Mouse (Mus musculus) liver, postnatal 0 days (tissue): Measurements from ENCODE around the gene Evi5l. TPM values are rescaled to one million over a fixed set of nuclear protein-coding genes. Genes with fewer than 3 reads are reported as not detected.

Source experiments
- ATAC-seq: fragments of 200-750 bp; cut with Nextera tagmentation; 2 replicates; pipeline ENCODE4 v1.8.0; 2017; ENCODE audit warnings: mild to moderate bottlenecking, moderate library complexity
- DNase-seq: peaks from one replicate; pipeline ENCODE4 v3.0.0-alpha.2; 2016
- H3K27ac ChIP-seq: fragments of 300-500 bp; sonication (generic); 2 replicates; pipeline ENCODE4 v1.5.1; 2014; ENCODE audit warnings: antibody characterized with exemption, moderate library complexity, mild to moderate bottlenecking, low read depth
- H3K27me3 ChIP-seq: fragments of 300-500 bp; sonication (generic); 2 replicates; pipeline ENCODE4 v1.6.1; 2014; ENCODE audit warnings: low read length, control low read depth, mixed read lengths; ENCODE audit not compliant: insufficient read depth
- H3K36me3 ChIP-seq: fragments of 300-500 bp; sonication (generic); replicated peaks from 2 replicates; pipeline ENCODE4 v1.6.1; 2014; ENCODE audit warnings: mild to moderate bottlenecking, control low read depth, low read length, moderate library complexity, mixed read lengths; ENCODE audit not compliant: insufficient read depth
- H3K4me1 ChIP-seq: fragments of 300-500 bp; sonication (generic); 2 replicates; pipeline ENCODE4 v1.6.1; 2014; ENCODE audit warnings: antibody characterized with exemption, mild to moderate bottlenecking, control low read depth; ENCODE audit not compliant: insufficient read depth
- H3K4me2 ChIP-seq: fragments of 300-500 bp; sonication (generic); 2 replicates; pipeline ENCODE4 v1.6.1; 2014; ENCODE audit warnings: low read depth, mild to moderate bottlenecking, low read length, moderate library complexity, mixed read lengths
- H3K4me3 ChIP-seq: fragments of 300-500 bp; sonication (generic); 2 replicates; pipeline ENCODE4 v1.5.1; 2014; ENCODE audit warnings: low read depth, low read length
- H3K9ac ChIP-seq: fragments of 300-500 bp; sonication (generic); replicated peaks from 2 replicates; pipeline ENCODE4 v1.6.1; 2014; ENCODE audit warnings: mild to moderate bottlenecking, moderate library complexity
- H3K9me3 ChIP-seq: fragments of 300-500 bp; sonication (generic); 2 replicates; pipeline ENCODE4 v1.6.1; 2016; ENCODE audit warnings: mild to moderate bottlenecking, control low read depth, low read length, mixed read lengths
- CTCF ChIP-seq: sonication (generic); IDR thresholded peaks from 2 replicates; pipeline ENCODE4 v1.5.1; 2016; ENCODE audit warnings: antibody characterized with exemption, low read depth
- EP300 ChIP-seq: IDR thresholded peaks from 2 replicates; pipeline ENCODE4 v1.6.1; 2016; ENCODE audit warnings: antibody characterized with exemption, low read depth, mild to moderate bottlenecking
- WGBS: fragments of 180-500 bp; shearing (Covaris S2); extraction: QIAGEN DNeasy Blood & Tissue Kit; methylation state at CpG from one replicate; pipeline ENCODE4 v1.1.7; 2014; ENCODE audit not compliant: insufficient replicate concordance; 5-methylcytosine and 5-hydroxymethylcytosine counted together
- polyA plus RNA-seq: library from polyadenylated mRNA; unstranded; fragments of >200 nt; fragmentation: Nextera tagmentation; extraction: Ambion mirVana; gene quantifications from 2 replicates; pipeline ENCODE4 v1.2.1, GENCODE M21; 2015

Gene Evi5l
- polyA plus RNA-seq, 1 experiment from 2014 or later: 3.8 TPM

DNA sequence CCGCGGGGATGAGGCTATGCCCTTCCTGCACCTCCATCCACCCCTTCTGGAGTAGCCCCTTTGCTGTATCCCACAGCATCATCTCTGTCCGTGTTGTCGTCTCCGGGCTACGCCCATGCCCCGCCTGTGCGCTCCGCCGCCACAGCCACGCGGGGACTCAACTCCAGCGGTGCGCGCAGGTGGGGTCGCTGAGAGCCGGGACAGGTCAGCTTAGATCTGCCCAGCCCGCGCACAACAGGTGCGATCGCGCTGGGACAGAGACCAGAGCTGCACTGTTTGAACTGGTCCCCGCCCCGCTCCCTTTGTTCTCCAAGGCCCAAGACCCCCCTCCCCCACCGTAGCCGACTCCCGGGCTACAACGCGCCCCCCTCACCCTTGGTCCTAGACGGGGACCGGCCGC is 92.3 kb downstream of the Evi5l start:
- Histone ChIP-seq H3K27me3 (no peaks in the 10 kb centered on the region), H3K9me3 (no peaks in the 10 kb centered on the region), H3K9ac (peak overlapping the region; percentile 62), H3K36me3 (peaks cover 36% of the 10 kb centered on the region), H3K4me1 (peaks cover 22% of the 10 kb centered on the region), H3K27ac (no peak overlapping the region), H3K4me2 (peak overlapping the region; percentile 100), H3K4me3 (peak overlapping the region; percentile 61)
- WGBS: 1% methylated on average over 24 of the region's 32 CpGs
- ATAC-seq (peak; percentile 66), DNase-seq (no peak)
- TF ChIP-seq EP300 (no peak), CTCF (no peak)

DNA sequence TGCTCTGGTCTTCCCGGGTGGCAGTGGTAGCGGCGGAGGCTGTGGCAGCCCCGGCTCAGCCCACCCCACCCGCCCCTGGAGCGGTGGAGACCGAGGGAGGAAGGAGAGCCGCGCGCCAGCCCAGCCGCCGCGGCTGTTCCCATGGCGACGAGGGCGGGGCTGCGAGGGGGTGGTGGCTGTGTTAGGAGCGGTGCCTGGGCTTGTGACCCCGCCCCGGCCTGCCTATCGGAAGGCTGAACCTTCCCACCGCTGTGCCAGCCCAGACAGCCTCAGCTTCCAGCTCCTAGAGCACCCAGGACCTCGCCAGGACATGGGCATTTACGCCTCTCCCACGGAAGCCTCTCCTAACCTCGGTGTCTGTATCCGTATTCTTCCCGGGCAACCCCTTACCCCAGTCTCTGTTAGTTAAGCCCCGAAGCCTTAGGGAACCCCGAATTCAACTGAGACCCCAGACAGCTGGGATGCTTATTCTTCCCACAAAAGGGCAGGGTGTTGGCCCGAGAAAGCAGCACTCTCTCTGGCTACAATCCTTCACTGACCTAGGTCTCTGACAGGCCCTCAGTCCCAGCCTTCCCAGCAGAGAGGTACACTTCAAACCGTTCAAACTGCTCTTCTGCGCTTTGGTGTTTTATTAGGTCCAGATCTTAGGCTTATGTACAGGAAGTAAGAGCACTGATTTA is 92.9 kb downstream of the Evi5l start, which contains the start of gene Ctxn1:
Gene Ctxn1, minus strand, starts transcription at position 150 of the 680 bp plus-strand sequence.
- ATAC-seq: peak; percentile 93
- H3K27me3 ChIP-seq: no peaks in the 10 kb centered on the region
- TF ChIP-seq EP300 (no peak), CTCF (no peak)
- no peaks in the 10 kb centered on the region for H3K9me3 ChIP-seq
- peaks cover 39% of the 10 kb centered on the region for H3K36me3 ChIP-seq
- peak within 1 kb of the TSS; percentile 61 for H3K4me3 ChIP-seq
- peak; percentile 97 for DNase-seq
- peak within 1 kb of the TSS; percentile 62 for H3K9ac ChIP-seq
- WGBS: 10% methylated on average over 29 of the region's 33 CpGs
- peaks cover 16% of the 10 kb centered on the region for H3K4me1 ChIP-seq
- peak within 1 kb of the TSS; percentile 100 for H3K4me2 ChIP-seq
- peak within 1 kb of the TSS; percentile 48; the same call in 1 of the 2 replicates for H3K27ac ChIP-seq

DNA sequence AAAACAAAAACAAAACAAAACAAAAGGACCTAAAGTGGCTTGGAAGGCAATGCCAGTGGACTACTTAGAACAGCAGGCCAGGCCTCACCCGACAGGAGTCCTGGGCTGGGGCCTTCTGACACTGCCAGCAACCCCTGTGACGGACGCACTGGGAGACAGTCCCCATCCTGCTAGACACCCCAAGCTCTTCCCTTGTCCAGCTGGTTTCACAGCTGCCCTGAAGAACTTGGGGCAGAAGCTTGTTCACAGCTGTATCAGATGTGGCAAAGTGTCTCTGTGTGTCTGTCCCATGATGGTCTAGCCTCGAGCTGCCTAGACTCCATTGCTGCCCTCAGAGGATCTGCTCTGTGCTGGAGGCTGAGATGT is 93.4 kb downstream of the Evi5l start:
- no peak overlapping the region for H3K27ac ChIP-seq
- H3K4me3 ChIP-seq: no peak overlapping the region
- DNase-seq (no peak), ATAC-seq (no peak)
- H3K9ac ChIP-seq: no peak overlapping the region
- H3K4me1 ChIP-seq: peaks cover 16% of the 10 kb centered on the region
- H3K4me2 ChIP-seq: no peak overlapping the region
- WGBS: 85% methylated on average over 4 of the region's 4 CpGs
- H3K9me3 ChIP-seq: no peaks in the 10 kb centered on the region
- no peaks in the 10 kb centered on the region for H3K27me3 ChIP-seq
- peaks cover 41% of the 10 kb centered on the region for H3K36me3 ChIP-seq
- no peak for TF ChIP-seq CTCF
- no peak for TF ChIP-seq EP300

Other genes starting within 250 kb of the Evi5l start
- gene Cd209b, start 239.7 kb upstream of the Evi5l start, polyA plus RNA-seq: not detected in 2 replicates
- 0.08 TPM in 1 of 2 replicates, not detected in the other for gene Cd209c, start 211.8 kb upstream of the Evi5l start, polyA plus RNA-seq
- 1.1 and 1.8 TPM in 2 replicates for gene Cd209f, start 60.7 kb upstream of the Evi5l start, polyA plus RNA-seq
- 0.13 TPM in 1 of 2 replicates, not detected in the other for gene Cd209g, start 32.5 kb upstream of the Evi5l start, polyA plus RNA-seq
- 0.12 and 0.15 TPM in 2 replicates for gene Prr36, start 50.9 kb downstream of the Evi5l start, polyA plus RNA-seq
- 0.11 and 0.13 TPM in 2 replicates for gene Lrrc8e, start 60.3 kb downstream of the Evi5l start, polyA plus RNA-seq
- gene Map2k7, start 72.2 kb downstream of the Evi5l start, polyA plus RNA-seq: 10.5 and 10.7 TPM in 2 replicates
- gene Gm49320, start 72.3 kb downstream of the Evi5l start, polyA plus RNA-seq: 0.12 TPM in 1 of 2 replicates, not detected in the other
- 0.97 and 2.3 TPM in 2 replicates for gene Tgfbr3l, start 81.6 kb downstream of the Evi5l start, polyA plus RNA-seq
- gene Snapc2, start 86.5 kb downstream of the Evi5l start, polyA plus RNA-seq: 12.6 and 13.7 TPM in 2 replicates
- 1.6 and 2.0 TPM in 2 replicates for gene Ctxn1, start 92.7 kb downstream of the Evi5l start, polyA plus RNA-seq
- gene Timm44, start 109.3 kb downstream of the Evi5l start, polyA plus RNA-seq: 28.1 and 30.8 TPM in 2 replicates
- gene Ccl25, start 158.6 kb downstream of the Evi5l start, polyA plus RNA-seq: 4.0 and 5.5 TPM in 2 replicates
- 57.6 and 59.6 TPM in 2 replicates for gene Elavl1, start 158.8 kb downstream of the Evi5l start, polyA plus RNA-seq